Mouse (Mus musculus): ENCODE measurements around the gene Btbd2. TPM values are rescaled to one million over a fixed set of nuclear protein-coding genes. Genes with fewer than 3 reads are reported as not detected.
A peak's percentile ranks its signal among the peaks of the same experiment; 100 is the strongest.

The Btbd2 gene
- polyA plus RNA-seq (2015; fragmentation: Nextera tagmentation; extraction: Ambion mirVana) = 9.2 and 10.6 TPM in 2 replicates

- H3K9me3 ChIP-seq (ENCODE audit: control insufficient read depth, low read length) = no peaks in the 10 kb centered on the region
- H3K36me3 ChIP-seq (ENCODE audit: control insufficient read depth, insufficient read depth, low read length) = no peaks in the 10 kb centered on the region
- peak within 1 kb of the TSS; percentile 95 for H3K9ac ChIP-seq (ENCODE audit: low read depth, low read length)
- WGBS = 21% methylated on average over 15 of the region's 15 CpGs
- ATAC-seq = peak; percentile 47
- H3K4me1 ChIP-seq (ENCODE audit: control insufficient read depth, insufficient read depth, low read length) = peaks cover 32% of the 10 kb centered on the region
- peak within 1 kb of the TSS; percentile 91 for H3K4me2 ChIP-seq (ENCODE audit: low read depth, low read length)
- H3K27ac ChIP-seq (ENCODE audit: low read length) = peak within 1 kb of the TSS; percentile 96
- peak within 1 kb of the TSS; percentile 93 for H3K4me3 ChIP-seq (ENCODE audit: low read length)
- no peaks in the 10 kb centered on the region for H3K27me3 ChIP-seq (replicated peaks; ENCODE audit: control insufficient read depth, insufficient read depth, low read length)
Observed at GRCm38 (mm10) chr10:80656863-80657623, at the start of gene Btbd2. Btbd2 (minus strand) TSS chr10:80657071.

GRCm38 (mm10) chr10:80705479-80705878, 48.6 kb upstream of the Btbd2 start:
- no peak for ATAC-seq
- Histone ChIP-seq H3K9ac (ENCODE audit: low read depth, low read length) (no peak overlapping the region), H3K36me3 (ENCODE audit: control insufficient read depth, insufficient read depth, low read length) (peaks cover 23% of the 10 kb centered on the region), H3K9me3 (ENCODE audit: control insufficient read depth, low read length) (no peaks in the 10 kb centered on the region), H3K27me3 (replicated peaks; ENCODE audit: control insufficient read depth, insufficient read depth, low read length) (no peaks in the 10 kb centered on the region), H3K4me3 (ENCODE audit: low read length) (no peak overlapping the region), H3K27ac (ENCODE audit: low read length) (no peak overlapping the region), H3K4me1 (ENCODE audit: control insufficient read depth, insufficient read depth, low read length) (peaks cover 21% of the 10 kb centered on the region), H3K4me2 (ENCODE audit: low read depth, low read length) (no peak overlapping the region)
- 78% methylated on average over 3 of the region's 3 CpGs for WGBS

GRCm38 (mm10) chr10:80705033-80705432, 48.2 kb upstream of the Btbd2 start:
- Histone ChIP-seq H3K4me1 (ENCODE audit: control insufficient read depth, insufficient read depth, low read length) (peaks cover 24% of the 10 kb centered on the region), H3K36me3 (ENCODE audit: control insufficient read depth, insufficient read depth, low read length) (peaks cover 20% of the 10 kb centered on the region), H3K4me2 (ENCODE audit: low read depth, low read length) (no peak overlapping the region), H3K9me3 (ENCODE audit: control insufficient read depth, low read length) (no peaks in the 10 kb centered on the region), H3K27me3 (replicated peaks; ENCODE audit: control insufficient read depth, insufficient read depth, low read length) (no peaks in the 10 kb centered on the region), H3K9ac (ENCODE audit: low read depth, low read length) (no peak overlapping the region), H3K27ac (ENCODE audit: low read length) (no peak overlapping the region), H3K4me3 (ENCODE audit: low read length) (no peak overlapping the region)
- ATAC-seq = no peak
- WGBS = 68% methylated on average over 3 of the region's 3 CpGs

- no peaks in the 10 kb centered on the region for H3K9me3 ChIP-seq (ENCODE audit: control insufficient read depth, low read length)
- H3K4me3 ChIP-seq (ENCODE audit: low read length) = no peak overlapping the region
- H3K9ac ChIP-seq (ENCODE audit: low read depth, low read length) = no peak overlapping the region
- H3K27ac ChIP-seq (ENCODE audit: low read length) = no peak overlapping the region
- no peaks in the 10 kb centered on the region for H3K27me3 ChIP-seq (replicated peaks; ENCODE audit: control insufficient read depth, insufficient read depth, low read length)
- no peak overlapping the region for H3K4me2 ChIP-seq (ENCODE audit: low read depth, low read length)
- ATAC-seq = no peak
- H3K4me1 ChIP-seq (ENCODE audit: control insufficient read depth, insufficient read depth, low read length) = peaks cover 28% of the 10 kb centered on the region
- 89% methylated on average over 5 of the region's 5 CpGs for WGBS
- H3K36me3 ChIP-seq (ENCODE audit: control insufficient read depth, insufficient read depth, low read length) = peaks cover 16% of the 10 kb centered on the region
Observed at GRCm38 (mm10) chr10:80704418-80704817, 47.5 kb upstream of the Btbd2 start.

GRCm38 (mm10) chr10:80703643-80704042, 46.8 kb upstream of the Btbd2 start:
- Histone ChIP-seq H3K9ac (ENCODE audit: low read depth, low read length) (peak overlapping the region; percentile 74; the same call in 1 of the 2 replicates), H3K27ac (ENCODE audit: low read length) (no peak overlapping the region; the same call in 1 of the 2 replicates), H3K4me2 (ENCODE audit: low read depth, low read length) (peak overlapping the region; percentile 97), H3K27me3 (replicated peaks; ENCODE audit: control insufficient read depth, insufficient read depth, low read length) (no peaks in the 10 kb centered on the region), H3K36me3 (ENCODE audit: control insufficient read depth, insufficient read depth, low read length) (peaks cover 16% of the 10 kb centered on the region), H3K4me1 (ENCODE audit: control insufficient read depth, insufficient read depth, low read length) (peaks cover 28% of the 10 kb centered on the region), H3K4me3 (ENCODE audit: low read length) (peak overlapping the region; percentile 73), H3K9me3 (ENCODE audit: control insufficient read depth, low read length) (no peaks in the 10 kb centered on the region)
- WGBS = 87% methylated on average over 5 of the region's 5 CpGs
- no peak for ATAC-seq

GRCm38 (mm10) chr10:80702536-80703390, 45.9 kb upstream of the Btbd2 start:
- Histone ChIP-seq H3K4me1 (ENCODE audit: control insufficient read depth, insufficient read depth, low read length) (peaks cover 28% of the 10 kb centered on the region), H3K9me3 (ENCODE audit: control insufficient read depth, low read length) (no peaks in the 10 kb centered on the region), H3K27me3 (replicated peaks; ENCODE audit: control insufficient read depth, insufficient read depth, low read length) (no peaks in the 10 kb centered on the region), H3K9ac (ENCODE audit: low read depth, low read length) (peak overlapping the region; percentile 74), H3K36me3 (ENCODE audit: control insufficient read depth, insufficient read depth, low read length) (peaks cover 12% of the 10 kb centered on the region), H3K4me2 (ENCODE audit: low read depth, low read length) (peak overlapping the region; percentile 97), H3K27ac (ENCODE audit: low read length) (peak overlapping the region; percentile 88), H3K4me3 (ENCODE audit: low read length) (peak overlapping the region; percentile 73)
- WGBS = under 1% methylated on average over 47 of the region's 47 CpGs
- peak; percentile 92 for ATAC-seq

- H3K27ac ChIP-seq (ENCODE audit: low read length) = peak within 1 kb of the TSS; percentile 88
- ATAC-seq = peak; percentile 96
- H3K9me3 ChIP-seq (ENCODE audit: control insufficient read depth, low read length) = no peaks in the 10 kb centered on the region
- WGBS = under 1% methylated on average over 58 of the region's 59 CpGs
- peak within 1 kb of the TSS; percentile 73 for H3K4me3 ChIP-seq (ENCODE audit: low read length)
- no peaks in the 10 kb centered on the region for H3K27me3 ChIP-seq (replicated peaks; ENCODE audit: control insufficient read depth, insufficient read depth, low read length)
- H3K4me1 ChIP-seq (ENCODE audit: control insufficient read depth, insufficient read depth, low read length) = peaks cover 28% of the 10 kb centered on the region
- peak within 1 kb of the TSS; percentile 97 for H3K4me2 ChIP-seq (ENCODE audit: low read depth, low read length)
- peak within 1 kb of the TSS; percentile 75 for H3K9ac ChIP-seq (ENCODE audit: low read depth, low read length)
- peaks cover 4% of the 10 kb centered on the region for H3K36me3 ChIP-seq (ENCODE audit: control insufficient read depth, insufficient read depth, low read length)
Observed at GRCm38 (mm10) chr10:80701721-80702535, 45.1 kb upstream of the Btbd2 start, which contains the start of the genes Mob3a and Izumo4. Mob3a (minus strand) TSS chr10:80701977. Izumo4 (plus strand) TSS chr10:80702184.

- Histone ChIP-seq H3K4me3 (ENCODE audit: low read length) (peak overlapping the region; percentile 73), H3K4me1 (ENCODE audit: control insufficient read depth, insufficient read depth, low read length) (peaks cover 31% of the 10 kb centered on the region), H3K9me3 (ENCODE audit: control insufficient read depth, low read length) (no peaks in the 10 kb centered on the region), H3K4me2 (ENCODE audit: low read depth, low read length) (peak overlapping the region; percentile 97), H3K27me3 (replicated peaks; ENCODE audit: control insufficient read depth, insufficient read depth, low read length) (no peaks in the 10 kb centered on the region), H3K9ac (ENCODE audit: low read depth, low read length) (peak overlapping the region; percentile 75), H3K27ac (ENCODE audit: low read length) (no peak overlapping the region), H3K36me3 (ENCODE audit: control insufficient read depth, insufficient read depth, low read length) (no peaks in the 10 kb centered on the region; the same call in 1 of the 2 replicates)
- WGBS = 29% methylated on average over 4 of the region's 4 CpGs
- no peak for ATAC-seq
Observed at GRCm38 (mm10) chr10:80700732-80701131, 43.9 kb upstream of the Btbd2 start.
